Mouse (Mus musculus) heart, embryonic 12.5 days (tissue): ENCODE data around the gene Fam69a. TPM values are rescaled to one million over a fixed set of nuclear protein-coding genes. Genes with fewer than 3 reads are reported as not detected.

Experiments used
- polyA plus RNA-seq: library from polyadenylated mRNA; unstranded; fragments of >200 nt; fragmentation: Nextera tagmentation; extraction: Ambion mirVana; gene quantifications from 2 replicates; pipeline ENCODE4 v1.2.1, GENCODE M21; 2016

Gene Fam69a
- polyA plus RNA-seq, 1 experiment from 2014 or later = 21.0 TPM

Other genes starting within 250 kb of the Fam69a start
- 0.33 and 0.40 TPM in 2 replicates for gene Ube2d2b, start 157.0 kb downstream of the Fam69a start, polyA plus RNA-seq
- gene Evi5, start 112.0 kb downstream of the Fam69a start, polyA plus RNA-seq = 55.3 and 57.5 TPM in 2 replicates
- 52.3 and 52.7 TPM in 2 replicates for gene Rpl5, start 86.6 kb downstream of the Fam69a start, polyA plus RNA-seq
- gene Mtf2, start 78.6 kb upstream of the Fam69a start, polyA plus RNA-seq = 71.4 and 73.9 TPM in 2 replicates
- gene Tmed5, start 145.5 kb upstream of the Fam69a start, polyA plus RNA-seq = 27.0 and 30.5 TPM in 2 replicates
- 6.1 and 6.7 TPM in 2 replicates for gene Ccdc18, start 145.8 kb upstream of the Fam69a start, polyA plus RNA-seq